Mouse (Mus musculus): Measurements from ENCODE around the gene Gm2042. TPM values are rescaled to one million over a fixed set of nuclear protein-coding genes. Genes with fewer than 3 reads are reported as not detected.
"Not testable (repeated sequence)": the region's sequence is repeated elsewhere in the genome, so short reads cannot be mapped to it uniquely, and the experiment has no call there.

The Gm2042 gene
- polyA plus RNA-seq (2014; fragmentation: Nextera tagmentation; extraction: Ambion mirVana): not detected in 2 replicates

GRCm38 (mm10) chr12:87953780-87954179 lies at the start of gene Gm2042:
Gene Gm2042, plus strand, starts transcription at chr12:87954080.
- not testable (repeated sequence) for H3K36me3 ChIP-seq (ENCODE audit: control insufficient read depth, insufficient read depth, low read length); H3K4me3 ChIP-seq (ENCODE audit: low read depth, low read length); H3K27me3 ChIP-seq (ENCODE audit: control insufficient read depth, insufficient read depth, low read length); H3K9me3 ChIP-seq (ENCODE audit: control insufficient read depth, low read depth, low read length); H3K4me1 ChIP-seq (ENCODE audit: control insufficient read depth, insufficient read depth, low read length); H3K9ac ChIP-seq (replicated peaks; ENCODE audit: low read depth, low read length); ATAC-seq (ENCODE audit: insufficient number of reproducible peaks, insufficient read depth, low FRiP score, low read depth); H3K4me2 ChIP-seq (replicated peaks; ENCODE audit: low read depth, low read length); H3K27ac ChIP-seq (ENCODE audit: low read length)
- 77% methylated on average over 2 of the region's 2 CpGs for WGBS

DNA sequence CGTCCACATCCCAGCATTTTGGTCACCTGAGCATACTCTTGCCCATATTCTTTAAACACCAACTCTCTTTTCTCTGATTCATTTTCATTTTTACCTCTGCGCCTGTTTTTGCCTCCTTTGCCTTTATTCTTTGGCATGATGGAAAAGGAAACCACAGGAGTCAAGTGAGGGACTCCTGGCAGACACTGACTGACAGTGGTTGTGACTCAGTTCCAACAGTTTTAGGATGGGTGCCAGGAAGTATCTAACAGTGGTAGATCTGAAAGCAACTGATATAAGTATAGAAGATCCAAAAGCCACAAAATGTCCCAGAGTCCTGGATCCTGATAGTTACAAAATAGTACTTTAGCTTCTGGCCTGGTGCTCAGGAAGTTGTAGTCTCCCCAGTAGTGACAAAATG lies 34.2 kb upstream of the Gm2042 start, which contains the start of gene Gm2035:
Gene Gm2035, minus strand, starts transcription at position 137 of the 400 bp plus-strand sequence.
- not testable (repeated sequence) for H3K4me1 ChIP-seq (ENCODE audit: control insufficient read depth, insufficient read depth, low read length); H3K27ac ChIP-seq (ENCODE audit: low read length); H3K9ac ChIP-seq (replicated peaks; ENCODE audit: low read depth, low read length); H3K4me2 ChIP-seq (replicated peaks; ENCODE audit: low read depth, low read length); H3K9me3 ChIP-seq (ENCODE audit: control insufficient read depth, low read depth, low read length); H3K27me3 ChIP-seq (ENCODE audit: control insufficient read depth, insufficient read depth, low read length); ATAC-seq (ENCODE audit: insufficient number of reproducible peaks, insufficient read depth, low FRiP score, low read depth); H3K4me3 ChIP-seq (ENCODE audit: low read depth, low read length); H3K36me3 ChIP-seq (ENCODE audit: control insufficient read depth, insufficient read depth, low read length)
- WGBS: 76% methylated on average over 2 of the region's 2 CpGs

DNA sequence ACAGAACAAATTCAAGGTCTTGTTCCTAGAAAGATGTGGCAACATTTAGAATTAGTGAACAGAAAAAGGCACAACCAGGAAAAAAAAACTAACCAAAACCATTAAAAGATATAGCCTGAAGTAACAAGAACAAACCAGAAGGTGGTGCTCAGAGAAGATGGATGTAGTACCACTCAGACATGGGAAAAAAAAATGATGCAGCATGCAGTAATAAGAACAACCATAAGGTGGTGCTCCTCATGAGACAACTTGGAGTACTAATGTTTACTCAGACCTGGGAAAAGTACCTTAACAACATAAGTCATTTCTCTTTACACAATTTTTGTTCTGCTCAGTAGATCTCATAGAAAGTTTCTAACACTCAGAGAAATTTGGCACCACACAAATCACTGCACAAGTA lies 30.1 kb downstream of the Gm2042 start:
- H3K9me3 ChIP-seq (ENCODE audit: control insufficient read depth, low read depth, low read length); H3K4me2 ChIP-seq (replicated peaks; ENCODE audit: low read depth, low read length); ATAC-seq (ENCODE audit: insufficient number of reproducible peaks, insufficient read depth, low FRiP score, low read depth): not testable (repeated sequence)

DNA sequence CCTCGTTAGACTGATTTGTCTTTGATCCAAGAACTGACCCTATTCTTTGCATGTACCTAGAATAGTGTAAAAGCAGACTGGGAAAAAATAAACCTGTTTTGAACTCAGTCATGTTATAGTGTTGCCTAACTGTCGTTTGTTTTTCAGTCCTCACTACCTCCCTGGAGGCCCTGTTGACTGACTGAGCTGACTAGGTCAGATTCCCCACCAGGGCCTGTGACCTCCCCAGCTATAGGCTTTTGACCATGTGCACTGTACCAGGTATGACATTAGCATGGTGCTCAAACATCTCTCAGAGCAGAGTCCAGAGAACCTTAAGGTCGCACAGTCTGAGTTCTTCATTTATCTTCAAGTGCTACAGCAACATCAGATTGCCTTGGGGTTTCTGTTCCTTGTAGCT lies 50.2 kb downstream of the Gm2042 start:
- not testable (repeated sequence) for H3K4me2 ChIP-seq (replicated peaks; ENCODE audit: low read depth, low read length); H3K4me1 ChIP-seq (ENCODE audit: control insufficient read depth, insufficient read depth, low read length); H3K27ac ChIP-seq (ENCODE audit: low read length); H3K27me3 ChIP-seq (ENCODE audit: control insufficient read depth, insufficient read depth, low read length); H3K4me3 ChIP-seq (ENCODE audit: low read depth, low read length); H3K9ac ChIP-seq (replicated peaks; ENCODE audit: low read depth, low read length); ATAC-seq (ENCODE audit: insufficient number of reproducible peaks, insufficient read depth, low FRiP score, low read depth); H3K9me3 ChIP-seq (ENCODE audit: control insufficient read depth, low read depth, low read length); H3K36me3 ChIP-seq (ENCODE audit: control insufficient read depth, insufficient read depth, low read length)
- WGBS: 68% methylated on average over 3 of the region's 3 CpGs

More for the DNA sequence above, 30.1 kb downstream of the Gm2042 start:
- not testable (repeated sequence) for H3K9ac ChIP-seq (replicated peaks; ENCODE audit: low read depth, low read length); H3K36me3 ChIP-seq (ENCODE audit: control insufficient read depth, insufficient read depth, low read length); H3K4me3 ChIP-seq (ENCODE audit: low read depth, low read length); H3K4me1 ChIP-seq (ENCODE audit: control insufficient read depth, insufficient read depth, low read length); H3K27me3 ChIP-seq (ENCODE audit: control insufficient read depth, insufficient read depth, low read length); H3K27ac ChIP-seq (ENCODE audit: low read length)

Other genes with a start within 250 kb of the Gm2042 start
- gene Gm21319, start 178.3 kb upstream of the Gm2042 start, polyA plus RNA-seq (2014; fragmentation: Nextera tagmentation; extraction: Ambion mirVana): not detected in 2 replicates
- gene Gm21936, start 158.6 kb upstream of the Gm2042 start, polyA plus RNA-seq (2014; fragmentation: Nextera tagmentation; extraction: Ambion mirVana): not detected in 2 replicates
- not detected in 2 replicates for gene BB287469, start 137.5 kb upstream of the Gm2042 start, polyA plus RNA-seq (2014; fragmentation: Nextera tagmentation; extraction: Ambion mirVana)
- not detected in 2 replicates for gene Gm2001, start 111.7 kb upstream of the Gm2042 start, polyA plus RNA-seq (2014; fragmentation: Nextera tagmentation; extraction: Ambion mirVana)
- not detected in 2 replicates for gene Gm2016, start 80.0 kb upstream of the Gm2042 start, polyA plus RNA-seq (2014; fragmentation: Nextera tagmentation; extraction: Ambion mirVana)
- not detected in 2 replicates for gene Gm2022, start 58.7 kb upstream of the Gm2042 start, polyA plus RNA-seq (2014; fragmentation: Nextera tagmentation; extraction: Ambion mirVana)
- not detected in 2 replicates for gene Gm2035, start 34.2 kb upstream of the Gm2042 start, polyA plus RNA-seq (2014; fragmentation: Nextera tagmentation; extraction: Ambion mirVana)
- not detected in 2 replicates for gene Gm2075, start 57.8 kb downstream of the Gm2042 start, polyA plus RNA-seq (2014; fragmentation: Nextera tagmentation; extraction: Ambion mirVana)
- gene Gm6803, start 64.7 kb downstream of the Gm2042 start, polyA plus RNA-seq (2014; fragmentation: Nextera tagmentation; extraction: Ambion mirVana): not detected in 2 replicates
- not detected in 2 replicates for gene Gm2056, start 72.9 kb downstream of the Gm2042 start, polyA plus RNA-seq (2014; fragmentation: Nextera tagmentation; extraction: Ambion mirVana)
- gene Gm16368, start 129.6 kb downstream of the Gm2042 start, polyA plus RNA-seq (2014; fragmentation: Nextera tagmentation; extraction: Ambion mirVana): not detected in 2 replicates
- gene Gm10436, start 228.0 kb downstream of the Gm2042 start, polyA plus RNA-seq (2014; fragmentation: Nextera tagmentation; extraction: Ambion mirVana): not detected in 2 replicates

All from stomach, embryonic 14.5 days (tissue).